Mouse (Mus musculus) stomach, postnatal 0 days (tissue): ENCODE results near the gene Cand1.

ENCODE experiments used
- CTCF ChIP-seq: IDR thresholded peaks from 2 replicates; pipeline ENCODE4 v1.5.1; 2016; ENCODE audit warnings: antibody characterized with exemption, low read depth, mild to moderate bottlenecking, moderate library complexity
- EP300 ChIP-seq: optimal IDR thresholded peaks from 2 replicates; pipeline ENCODE3; 2016; ENCODE audit warnings: antibody characterized with exemption

DNA sequence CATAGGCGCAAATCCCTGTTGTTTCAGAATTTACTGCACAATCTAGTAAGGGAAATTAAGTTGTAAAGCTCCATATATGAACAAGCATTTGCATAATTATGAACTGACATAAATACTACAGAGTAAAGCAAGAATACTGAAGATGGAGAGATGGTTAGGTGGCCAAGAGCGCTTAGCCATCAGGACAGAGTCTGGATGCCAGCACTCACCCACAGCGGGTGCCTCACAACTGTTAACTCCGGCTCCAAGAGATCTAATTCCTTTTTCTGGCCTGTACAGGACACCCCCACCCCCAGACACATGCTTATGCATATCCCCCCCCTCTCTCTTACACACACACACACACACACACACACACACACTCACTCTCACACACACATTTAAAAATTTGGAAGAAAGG, 9.2 kb downstream of the Cand1 start:
- TF ChIP-seq CTCF (no peak), EP300 (no peak)
